1 mouse cellular context compared by ENCODE assay signal in genomic region chr4:140814241-140815225, GRCm38 (mm10).
TF ChIP-seq lines count a peak whose summit lies in the region.

No protein-coding gene starts in this region.

TF ChIP-seq in MEL, 35 proteins besides CTCF, POLR2A, EP300 and RAD21 (continued from another document):
- no peak for TF ChIP-seq E2F4 (IDR thresholded peaks at IDR 0.05; ENCODE audit: borderline replicate concordance, low read depth, low read length)
- no peak for TF ChIP-seq MAFK (IDR thresholded peaks at IDR 0.05; ENCODE audit: borderline replicate concordance, low read depth, low read length)
- TF ChIP-seq TCF12 (IDR thresholded peaks at IDR 0.05; ENCODE audit: low read depth, low read length): peak; percentile 28; the same call in 1 of the 2 replicates
- TF ChIP-seq MAZ (IDR thresholded peaks at IDR 0.05; ENCODE audit: low read depth, low read length): peak; percentile 2; the same call in 1 of the 2 replicates
- TF ChIP-seq USF2 (IDR thresholded peaks at IDR 0.05; ENCODE audit: borderline replicate concordance in 1 of 2, insufficient read depth in 1 of 2, low read depth in 1 of 2, low read length in 2 of 2): no peak
- peak; percentile 32 for TF ChIP-seq SMC3 (IDR thresholded peaks at IDR 0.05; ENCODE audit: low read depth, low read length)
- 0 out of 2 replicates have a peak, but pooled peaks have one; percentile 19 for TF ChIP-seq ETS1 (IDR thresholded peaks at IDR 0.05; ENCODE audit: low read depth, low read length)
- TF ChIP-seq RCOR1 (IDR thresholded peaks at IDR 0.05; ENCODE audit: low read depth, low read length): no peak
- TF ChIP-seq GATA1 (IDR thresholded peaks at IDR 0.05; ENCODE audit: low read depth, low read length): no peak
- TF ChIP-seq MYB (IDR thresholded peaks at IDR 0.05; ENCODE audit: low read depth, low read length): no peak
- TF ChIP-seq POLR2AphosphoS5 (IDR thresholded peaks at IDR 0.05; ENCODE audit: borderline replicate concordance, low read depth, low read length): no peak
- TF ChIP-seq TAL1 (IDR thresholded peaks at IDR 0.05; ENCODE audit: low read length): no peak
- no peak for TF ChIP-seq CHD1 (IDR thresholded peaks at IDR 0.05; ENCODE audit: low read depth, low read length)
- peak; percentile 32; the same call in 1 of the 2 replicates for TF ChIP-seq SIN3A (IDR thresholded peaks at IDR 0.05; ENCODE audit: low read length)
- TF ChIP-seq ZMIZ1 (IDR thresholded peaks at IDR 0.05; ENCODE audit: low read depth, low read length): peak; percentile 29; the same call in 1 of the 2 replicates
- peak; percentile 28; the same call in 1 of the 2 replicates for TF ChIP-seq POLR2AphosphoS2 (IDR thresholded peaks at IDR 0.05; ENCODE audit: low read length)
- no peak for TF ChIP-seq USF1 (IDR thresholded peaks at IDR 0.05; ENCODE audit: low read depth, low read length)
- TF ChIP-seq KAT2A (conservative IDR thresholded peaks at IDR 0.05; ENCODE audit: low read depth, low read length): no peak
- no peak for TF ChIP-seq CHD2 (IDR thresholded peaks at IDR 0.05; ENCODE audit: low read length)
- peak; percentile 58 for TF ChIP-seq NELFE (IDR thresholded peaks at IDR 0.05; ENCODE audit: low read depth, low read length)
- no peak for TF ChIP-seq MAX (IDR thresholded peaks at IDR 0.05; ENCODE audit: low read length)
- no peak for TF ChIP-seq ZKSCAN1 (IDR thresholded peaks at IDR 0.05; ENCODE audit: low read depth, low read length)
- no peak for TF ChIP-seq ZNF384 (IDR thresholded peaks at IDR 0.05; ENCODE audit: low read depth, low read length)
- TF ChIP-seq MXI1 (IDR thresholded peaks at IDR 0.05; ENCODE audit: low read depth, low read length): no peak
- TF ChIP-seq TBP (IDR thresholded peaks at IDR 0.05; ENCODE audit: low read depth, low read length): no peak
TF ChIP-seq in MEL: peak in this region for 11.
